In genomic region chr14:8641650-8642279, GRCm38 (mm10) we compare ENCODE assay signal across 10 mouse cellular contexts. TPM values are rescaled to one million over a fixed set of nuclear protein-coding genes. Genes with fewer than 3 reads are reported as not detected.
A peak's percentile ranks its signal among the peaks of the same experiment; 100 is the strongest.
DNase-seq lines count a peak whose midpoint lies in the region; ATAC-seq lines count a peak whose summit lies in the region.
"Had no signal": no experiment of that assay in that cellular context is flagged by ENCODE, and none has a peak within 500 bp of the region (broad histone marks: within the 10 kb centered on the region; RNA-seq: fewer than 3 reads in every experiment).

No protein-coding gene starts in this region.

- peak; percentile 2 for DNase-seq in heart, adult 8-10 months (ENCODE audit: low spot score)
- no peak for DNase-seq in heart, postnatal 36 days
- DNase-seq in T-cell, adult 2 months (ENCODE audit: low spot score): peak; percentile 25
- DNase-seq in lung, postnatal 36 days: peak; percentile 35
- DNase-seq in left cerebral cortex, adult 11 months (ENCODE audit: low spot score): no peak
- no peak for DNase-seq in right cerebral cortex, adult 18-20 months

- ATAC-seq in hematopoietic stem cell, adult 5-6 weeks (replicated peaks in 1 of 2; ENCODE audit: insufficient read depth in 1 of 2, low FRiP score in 2 of 2, low TSS enrichment in 1 of 2, low read depth in 1 of 2, poor library complexity in 2 of 2, severe bottlenecking in 2 of 2): peak; percentile 87 to 94
- ATAC-seq in inflammation-experienced regulatory T-cells, adult 6 months: no peak
- ATAC-seq: liver, embryonic 12.5 days; midbrain, embryonic 16.5 days had no signal

- intact Hi-C loops in heart, postnatal 36 days (cut with DNase I): no loop called here

RNA-seq across cellular contexts. Expression of gene 4930452B06Rik, which starts 24.3 kb away (rescaled TPM):
- 1 to 10 TPM; 1.7 to 2.0 (median 1.9) TPM for total RNA-seq in heart, adult 8-10 months (2022)
- total RNA-seq in heart, postnatal 36 days (2021): 1 to 10 TPM; 2.3 to 2.4 TPM
- 0.65 and 1.6 TPM in 2 replicates for total RNA-seq in hematopoietic stem cell, adult 5-6 weeks (2017)
- under 1 TPM in 2 of 3 experiments, not detected in 1; 0.24 to 0.26 TPM for polyA plus RNA-seq in inflammation-experienced regulatory T-cells, adult 6 months (2017; shearing (Covaris generic))

Comparison
In these comparisons a context has a peak if more than half of its experiments do, and no peak if none do; other contexts are left out.
1. DNase-seq: peak in heart, adult 8-10 months (single experiment), T-cell, adult 2 months (single experiment) and lung, postnatal 36 days (single experiment); none in heart, postnatal 36 days (0 of 2), left cerebral cortex, adult 11 months (single experiment) and right cerebral cortex, adult 18-20 months (single experiment).